Mouse (Mus musculus): ENCODE results near the gene Eif3i.

Eif3i gene

DNA sequence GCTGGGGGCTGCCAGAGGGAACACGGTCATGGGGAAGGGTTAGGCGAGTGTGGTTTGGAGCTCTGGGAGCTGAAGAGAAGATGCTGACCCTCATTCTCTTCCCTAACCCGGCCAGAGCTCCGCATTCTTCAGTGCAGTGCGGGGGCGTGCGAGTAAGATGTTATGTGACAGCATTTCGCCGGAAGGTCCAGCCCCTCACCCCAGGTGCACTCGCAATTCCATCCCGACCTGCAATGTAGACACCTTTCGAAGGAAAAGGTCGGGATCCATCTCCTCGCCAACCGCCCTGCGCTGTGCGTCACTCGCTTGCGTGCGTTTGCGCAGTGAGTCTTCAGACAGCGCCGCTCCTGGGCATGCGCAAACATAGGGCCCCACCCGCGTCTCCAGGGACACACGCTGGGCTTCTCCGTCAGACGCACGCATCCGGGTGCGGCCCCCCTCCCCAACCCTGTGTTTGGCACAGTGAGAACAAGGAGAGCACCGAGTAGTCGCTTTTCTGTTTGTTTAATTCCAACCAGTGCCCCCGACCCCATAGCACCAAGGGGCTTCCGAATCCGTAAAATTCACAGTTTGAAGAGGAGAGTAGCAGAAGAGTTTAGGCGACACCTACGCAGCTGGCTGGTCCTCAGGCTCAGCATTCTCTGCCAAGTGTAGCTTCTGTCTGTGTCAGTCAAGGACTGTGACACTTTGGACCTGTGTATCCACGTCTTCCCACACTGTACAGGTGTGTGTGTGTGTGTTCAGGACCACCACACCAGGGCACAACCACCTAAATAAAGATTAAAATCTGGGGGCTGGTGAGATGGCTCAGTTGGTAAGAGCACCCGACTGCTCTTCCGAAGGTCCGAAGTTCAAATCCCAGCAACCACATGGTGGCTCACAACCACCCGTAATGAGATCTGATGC is 18.6 kb upstream of the Eif3i start, which contains the start of gene Iqcc:
Gene Iqcc, minus strand, starts transcription at position 314 of the 906 bp plus-strand sequence.
- peak; percentile 88 for DNase-seq (ENCODE audit: low spot score)

DNA sequence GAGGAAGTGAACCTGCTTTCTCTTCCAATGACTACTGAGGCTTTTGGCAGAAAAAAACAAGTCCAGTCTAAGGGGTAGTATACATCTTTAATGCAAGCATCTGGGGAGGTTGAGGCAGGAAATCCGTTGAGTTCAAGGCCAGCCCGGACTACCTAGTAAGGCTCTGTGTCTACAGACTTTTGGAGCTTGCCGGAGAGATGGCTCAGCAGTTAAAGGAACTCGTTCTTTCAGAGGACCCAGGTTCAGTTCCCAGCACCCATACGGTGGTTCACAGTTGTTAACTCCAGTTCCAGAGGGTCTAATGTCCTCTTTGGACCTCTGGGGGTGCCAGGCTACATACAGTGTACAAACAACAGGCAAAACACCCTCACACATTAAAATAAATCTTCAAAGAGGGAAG is 17.6 kb upstream of the Eif3i start:
- no peak for DNase-seq (ENCODE audit: low spot score)

DNA sequence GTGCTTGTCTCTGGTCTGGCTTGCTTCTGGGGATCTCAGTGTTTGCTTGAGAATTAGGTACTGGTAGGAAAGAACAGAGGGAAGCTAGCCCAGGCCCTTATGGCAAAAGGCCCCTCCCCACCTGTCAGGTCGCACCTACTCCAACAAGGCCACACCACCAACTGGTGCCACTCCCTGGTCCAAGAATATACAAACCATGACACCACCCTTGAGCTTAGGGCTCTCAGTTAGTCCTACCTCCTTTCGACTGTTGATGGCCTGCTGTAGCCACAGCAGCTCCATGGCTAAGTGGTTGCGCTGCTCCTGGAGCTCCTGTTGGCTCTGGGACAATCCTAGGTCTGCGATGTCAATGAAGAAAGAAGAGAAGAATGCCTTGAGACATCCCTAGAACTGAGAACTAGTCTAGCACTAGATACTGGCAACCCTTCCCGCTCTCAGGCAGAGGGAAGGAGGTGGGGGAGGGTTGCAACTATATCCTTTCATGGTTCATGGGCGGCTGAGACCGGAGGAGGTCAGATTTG is 16.7 kb upstream of the Eif3i start:
- DNase-seq (ENCODE audit: low spot score), result no peak

DNA sequence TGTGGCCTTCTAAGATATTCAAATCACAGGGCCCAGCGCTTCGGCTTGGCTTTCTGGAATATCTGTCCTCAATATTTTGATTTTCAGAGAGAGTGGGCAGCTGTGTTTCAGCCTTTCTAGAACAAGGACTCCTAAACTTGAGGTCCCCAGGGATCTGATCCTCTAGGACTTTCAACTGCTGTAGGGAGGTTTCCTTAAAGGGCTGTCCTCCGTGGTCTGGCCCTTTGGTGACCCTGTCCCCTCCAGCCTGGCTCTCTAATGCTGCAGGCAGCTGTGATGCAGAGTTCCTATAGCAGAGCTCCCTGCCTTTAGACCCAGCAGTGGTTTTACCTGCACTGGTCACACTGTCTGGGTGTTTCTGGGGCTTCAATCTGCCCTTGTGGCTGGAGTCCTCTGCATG is 16.2 kb upstream of the Eif3i start:
- no peak for DNase-seq (ENCODE audit: low spot score)

DNA sequence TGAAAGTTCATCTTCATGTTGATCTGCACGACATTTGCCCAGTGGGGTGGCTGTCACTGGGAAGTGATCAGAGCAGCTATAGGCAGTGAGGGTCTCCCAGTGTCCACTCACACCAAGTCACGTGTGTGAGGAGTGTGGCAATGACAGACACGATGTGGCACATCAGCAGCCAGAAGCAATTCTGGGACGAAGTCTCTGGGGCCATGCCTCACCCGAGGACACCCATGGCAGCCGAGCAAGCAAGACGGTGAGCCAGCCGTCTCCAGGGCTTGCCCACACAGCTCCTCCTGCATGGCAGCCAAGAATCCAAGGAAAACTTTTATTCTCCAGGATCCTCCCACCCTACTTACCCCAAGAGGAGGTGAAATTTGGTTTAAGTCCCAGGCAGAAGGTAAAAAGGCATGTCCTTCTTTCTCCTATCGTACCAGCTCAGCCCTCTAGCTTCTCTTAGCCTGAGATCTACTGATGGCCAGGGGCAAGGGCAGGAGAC is 15.4 kb upstream of the Eif3i start:
- no peak for DNase-seq (ENCODE audit: low spot score)

DNA sequence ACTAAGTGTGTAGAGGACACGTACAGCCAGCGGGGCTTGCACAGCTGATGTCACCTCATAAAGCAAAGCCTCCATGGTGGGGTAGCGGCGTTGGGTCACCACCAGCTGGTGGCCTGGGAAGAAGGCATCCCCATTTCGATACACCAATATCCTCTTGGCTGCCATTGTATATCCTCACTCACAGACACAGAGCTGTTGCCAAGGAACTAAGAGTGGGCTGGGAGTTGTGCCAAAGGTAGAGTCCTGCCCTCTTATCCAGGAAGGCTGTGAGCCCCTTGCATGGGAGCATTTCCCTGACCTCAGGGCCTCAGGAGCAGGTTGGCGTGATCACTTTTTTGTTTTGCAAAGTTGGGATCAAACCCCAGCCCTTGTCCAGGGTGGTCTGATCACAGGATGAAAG is 13.6 kb upstream of the Eif3i start, which contains the start of gene Dcdc2b:
Gene Dcdc2b, minus strand, starts transcription at position 165 of the 400 bp plus-strand sequence.
- DNase-seq (ENCODE audit: low spot score), result no peak

DNA sequence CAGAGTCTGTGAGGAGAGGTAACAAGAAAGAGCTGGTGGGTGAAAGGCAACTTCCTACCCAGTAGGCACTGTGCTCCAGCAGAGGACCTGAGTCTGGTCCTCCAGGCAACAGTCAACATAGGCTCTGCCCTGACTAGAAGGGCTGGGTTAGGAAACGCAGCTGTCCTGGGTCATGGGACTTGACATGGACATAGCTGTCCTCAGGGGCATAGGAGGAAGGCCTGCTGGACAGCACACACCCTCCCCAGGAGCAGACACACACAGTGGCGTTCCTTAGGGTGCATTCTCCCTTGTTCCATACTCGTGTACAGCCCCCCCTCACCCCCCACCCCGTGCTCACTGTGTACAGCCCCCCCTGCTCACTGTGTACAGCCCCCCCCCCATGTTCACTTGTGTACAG is 10.0 kb upstream of the Eif3i start:
- DNase-seq (ENCODE audit: low spot score), result no peak

DNA sequence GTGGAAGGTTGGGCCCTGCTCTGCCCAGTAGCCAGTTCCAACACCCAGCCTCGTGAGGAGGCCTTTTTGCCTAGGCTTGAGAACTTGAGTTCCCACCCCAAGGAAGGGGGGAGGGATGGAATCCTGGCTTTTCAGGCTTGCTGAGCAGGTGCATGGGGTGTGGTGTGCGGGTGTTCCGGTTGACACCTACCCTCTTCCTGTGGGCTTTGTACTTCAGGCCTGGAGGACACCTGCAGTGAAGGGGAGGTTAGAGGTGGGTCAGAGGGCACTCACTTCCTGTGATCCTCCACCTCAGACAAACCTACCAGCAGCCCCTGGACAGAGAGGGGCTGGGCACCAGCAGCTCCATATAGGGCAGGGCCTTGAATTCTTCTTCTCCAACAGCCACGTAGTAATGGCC is 9.6 kb upstream of the Eif3i start:
- DNase-seq (ENCODE audit: low spot score), result no peak

DNA sequence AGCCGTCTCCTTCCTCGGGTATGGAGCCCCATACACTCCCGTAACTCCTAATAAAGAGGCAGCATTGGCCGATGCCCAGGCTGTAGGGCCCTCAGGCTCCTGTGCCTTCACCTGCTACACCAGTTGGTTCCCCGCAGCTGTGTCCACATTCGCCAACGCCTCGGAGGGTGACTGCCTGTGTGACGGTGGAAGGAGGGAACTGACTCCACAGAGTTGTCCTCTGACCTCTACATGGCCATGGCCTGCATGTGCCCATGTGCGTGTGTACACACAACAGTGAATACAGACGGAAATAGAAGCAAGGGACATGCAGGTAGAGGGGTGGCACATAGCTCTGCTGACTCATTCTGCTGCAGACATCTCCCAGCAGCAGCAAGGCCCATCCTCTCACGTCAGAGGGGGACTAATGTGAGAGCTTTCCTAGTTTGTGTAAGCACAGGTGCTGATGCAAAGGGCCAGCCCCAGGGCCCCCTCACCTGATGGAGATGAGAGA is 8.7 kb upstream of the Eif3i start:
- no peak for DNase-seq (ENCODE audit: low spot score)

DNA sequence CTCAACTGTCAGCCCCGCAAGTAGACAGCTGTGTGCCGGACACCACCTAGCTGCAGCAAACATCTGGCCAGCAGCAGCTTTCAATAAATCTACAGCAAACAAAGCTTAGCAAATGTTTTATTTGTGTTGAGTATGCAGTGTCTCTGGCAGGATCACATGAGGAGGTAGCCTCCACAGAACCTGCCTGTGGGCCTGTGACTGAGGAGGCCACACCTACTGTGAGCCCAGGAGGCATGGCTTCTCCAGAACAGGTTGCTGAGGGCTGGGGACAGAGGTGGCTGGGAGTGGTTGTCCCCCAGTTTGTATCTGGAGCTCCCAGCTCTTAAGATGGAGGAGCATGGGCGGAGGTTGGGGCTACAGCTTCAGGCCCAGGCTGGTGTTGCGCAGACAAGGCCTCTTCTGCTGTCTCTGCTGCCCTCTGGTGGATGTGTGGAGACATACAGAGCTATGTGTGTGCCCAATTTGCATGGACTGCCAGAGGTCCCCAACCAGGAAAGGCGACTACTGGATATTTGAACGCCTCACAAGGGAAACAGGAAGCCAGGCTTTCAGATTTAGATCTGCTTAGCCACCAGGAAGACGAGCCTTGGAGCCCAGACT is 8.1 kb upstream of the Eif3i start:
- DNase-seq (ENCODE audit: low spot score), result no peak

DNA sequence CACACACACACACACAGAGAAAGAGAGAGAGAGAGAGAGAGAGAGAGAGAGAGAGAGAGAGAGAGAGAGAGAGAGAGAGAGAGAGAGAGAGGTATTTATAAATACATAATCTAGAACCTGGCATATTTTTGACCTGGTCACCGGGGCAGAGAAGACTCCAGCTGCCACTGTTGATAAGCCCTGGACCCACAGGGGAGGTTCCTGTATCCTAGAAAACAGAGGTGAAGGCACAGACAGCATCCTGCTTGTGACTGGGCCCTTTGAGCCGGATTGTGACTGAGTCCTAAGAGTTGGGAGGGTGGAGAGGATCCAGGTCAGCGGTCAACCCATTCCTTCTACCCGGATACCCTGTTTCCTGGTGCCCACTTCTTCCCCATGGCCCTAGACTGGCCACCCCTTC is 11.6 kb downstream of the Eif3i start:
- no peak for DNase-seq (ENCODE audit: low spot score)

DNA sequence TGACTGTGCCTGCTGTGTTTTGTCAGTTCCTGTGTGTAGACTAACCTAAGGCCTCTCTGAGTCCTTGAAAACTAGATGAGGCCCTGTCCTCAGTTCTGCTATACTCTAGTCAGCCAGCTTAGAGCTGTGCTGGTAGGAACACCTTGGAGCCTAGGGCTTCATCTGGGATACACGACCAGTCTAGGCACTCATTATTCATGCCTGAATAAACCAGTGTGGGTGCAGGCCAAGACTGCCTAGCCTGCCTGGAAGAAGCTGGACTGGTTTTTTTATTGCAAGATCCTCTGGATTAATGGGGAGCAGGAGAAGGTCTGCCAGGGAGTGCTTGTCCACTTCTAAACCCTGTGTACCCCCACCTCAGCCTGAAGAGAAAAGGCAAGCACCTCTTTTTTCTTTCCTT is 13.5 kb downstream of the Eif3i start:
- no peak for DNase-seq (ENCODE audit: low spot score)

DNA sequence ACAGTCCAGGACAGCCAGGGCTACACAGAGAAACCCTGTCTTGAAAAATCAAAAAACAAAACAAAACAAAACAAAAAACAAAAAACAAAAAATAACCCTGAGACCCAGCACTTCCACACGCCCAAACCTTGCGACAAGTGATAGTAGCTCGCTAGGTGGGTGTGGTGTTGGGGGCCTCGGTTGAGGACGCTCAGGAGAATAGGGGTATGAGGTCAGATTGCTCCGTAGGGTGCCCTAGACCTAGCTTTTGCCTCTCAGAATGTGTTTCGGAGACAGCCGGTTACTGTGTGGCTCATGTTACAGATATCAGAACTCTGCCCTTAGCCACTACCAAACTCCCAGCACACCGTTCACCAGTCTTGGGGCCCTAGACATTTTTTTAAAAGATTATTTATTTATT is 14.7 kb downstream of the Eif3i start:
- DNase-seq (ENCODE audit: low spot score), result no peak

DNA sequence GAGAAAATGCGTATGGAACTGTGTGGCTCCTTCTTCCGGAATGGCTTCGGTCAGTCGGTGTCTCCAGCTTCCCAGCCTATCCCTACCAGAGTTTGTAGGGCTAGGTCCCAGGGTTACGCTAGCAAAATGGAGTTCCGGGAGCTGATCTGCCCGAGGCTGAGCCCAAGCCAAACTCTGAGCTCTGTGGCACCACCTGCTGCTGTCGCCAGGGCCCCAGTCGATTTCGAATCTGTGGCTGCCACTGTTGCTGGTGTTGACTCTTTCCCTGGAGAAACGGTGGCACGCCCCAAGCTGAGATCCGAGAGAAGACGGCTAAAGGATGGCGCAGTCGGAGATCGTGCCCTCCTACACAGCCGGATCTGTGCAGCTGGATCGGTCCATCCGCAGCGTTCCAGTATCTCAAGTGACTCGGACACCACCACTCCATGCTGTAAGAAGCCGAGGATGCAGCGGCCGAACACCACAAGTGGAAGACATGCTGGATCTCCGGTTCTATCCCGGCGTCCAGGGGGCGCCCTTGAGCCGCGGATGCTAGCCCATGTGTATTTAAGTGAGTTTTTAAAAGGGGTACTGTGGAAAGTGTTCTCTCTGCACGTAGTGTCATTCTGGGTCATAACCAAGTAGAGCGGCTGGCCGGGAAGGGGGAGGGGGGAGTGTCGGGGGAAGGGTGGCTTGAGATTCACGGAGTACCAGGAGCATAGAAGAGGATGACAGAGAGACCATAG is 15.4 kb downstream of the Eif3i start:
- peak; percentile 28 for DNase-seq (ENCODE audit: low spot score)

DNA sequence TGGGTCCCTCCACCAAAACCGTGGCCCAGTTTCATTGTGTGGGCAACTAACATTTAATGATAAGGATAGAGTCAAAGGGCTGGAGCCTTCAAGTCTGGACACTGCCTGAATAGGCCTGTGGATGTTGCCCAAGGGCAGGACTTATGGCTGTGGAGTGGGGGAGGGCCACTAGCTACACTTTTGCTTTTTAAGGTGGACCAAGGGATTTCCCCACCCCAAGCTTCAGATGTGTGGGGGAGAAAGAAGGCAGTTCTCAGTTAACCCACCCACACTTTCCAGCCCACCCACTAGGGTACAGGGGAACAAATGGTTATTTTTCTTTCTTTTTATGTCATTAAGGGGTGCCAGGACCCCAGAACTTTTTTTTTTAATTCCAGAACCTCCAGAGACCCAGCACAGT is 16.1 kb downstream of the Eif3i start:
- DNase-seq (ENCODE audit: low spot score), result no peak

DNA sequence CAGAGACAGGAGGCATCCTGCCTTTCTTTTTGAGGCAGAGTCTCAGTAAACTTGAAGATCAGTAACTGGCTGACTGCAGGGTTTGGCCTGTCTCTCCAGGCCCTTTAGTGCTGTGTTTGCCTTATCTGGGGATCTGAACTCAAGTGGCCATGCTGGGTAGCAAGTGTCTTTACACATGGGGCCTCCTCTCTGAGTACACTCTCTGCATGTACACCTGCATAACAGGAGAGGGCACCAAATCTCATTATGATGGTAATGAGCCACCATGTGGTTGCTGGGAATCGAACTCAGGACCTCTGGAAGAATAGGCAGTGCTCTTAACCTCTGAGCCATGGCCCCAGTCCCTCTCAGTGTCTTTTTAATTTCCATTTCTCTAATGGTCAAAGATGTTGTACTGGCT is 18.2 kb downstream of the Eif3i start:
- DNase-seq (ENCODE audit: low spot score), result no peak

DNA sequence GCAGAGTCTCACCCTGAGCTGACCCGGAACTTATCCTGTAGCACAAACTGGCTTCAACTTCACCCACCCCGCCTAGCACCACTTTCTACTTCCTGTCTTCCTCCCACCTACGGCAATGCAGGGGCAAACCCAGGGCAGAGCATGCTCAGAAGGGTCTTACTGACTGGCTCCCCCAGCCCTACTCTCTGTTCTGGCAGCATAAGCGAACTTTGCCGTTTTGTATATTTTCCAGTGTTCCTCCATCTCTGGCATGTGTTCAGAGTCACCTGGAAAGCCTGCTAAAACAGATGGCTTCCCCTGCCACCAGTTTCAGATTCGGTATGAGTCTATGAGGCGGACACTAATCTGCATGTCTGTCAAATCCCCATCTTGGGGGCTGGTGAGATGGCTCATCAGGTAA is 20.1 kb downstream of the Eif3i start:
- no peak for DNase-seq (ENCODE audit: low spot score)

DNA sequence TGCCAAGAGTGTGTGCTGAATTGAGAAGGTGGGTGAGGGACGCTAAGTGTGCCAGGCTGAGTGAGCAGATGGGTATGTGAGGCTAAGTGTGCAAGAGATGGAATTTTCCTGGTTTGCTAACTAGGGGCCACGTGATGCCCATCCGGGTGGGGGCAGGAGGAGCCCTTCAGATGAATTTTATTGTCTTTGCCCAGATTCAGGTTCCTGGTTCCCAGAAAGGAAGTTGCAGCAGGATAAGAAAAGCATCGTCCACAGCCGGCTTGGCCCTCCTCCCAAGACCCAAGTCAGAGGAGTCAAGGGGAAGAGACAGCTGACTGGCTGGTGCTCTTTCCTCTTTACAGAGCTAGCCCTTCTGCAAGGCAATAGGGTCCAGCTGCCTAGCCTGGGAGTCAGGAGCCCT is 22.0 kb downstream of the Eif3i start, which contains the start of gene Fam167b:
Gene Fam167b, minus strand, starts transcription at position 84 of the 400 bp plus-strand sequence.
- DNase-seq (ENCODE audit: low spot score), result no peak

DNA sequence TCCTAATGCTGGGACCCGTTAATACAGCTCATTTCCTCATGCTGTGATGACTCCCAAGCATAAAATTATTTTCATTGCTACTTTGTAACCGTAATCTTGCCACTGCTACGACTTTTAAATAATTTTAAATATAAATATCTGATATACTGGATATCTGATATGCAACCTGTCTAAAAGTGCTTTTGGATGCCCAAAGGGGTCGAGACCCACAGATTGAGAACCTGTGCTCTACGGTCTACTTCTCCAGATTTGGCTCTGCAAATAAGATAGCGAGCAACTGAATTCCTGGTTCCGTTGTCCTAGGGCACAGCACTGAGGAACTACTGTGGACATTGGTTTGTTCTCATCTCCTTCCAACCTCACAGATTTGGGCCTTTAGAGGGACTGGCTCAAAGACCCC is 22.8 kb downstream of the Eif3i start:
- no peak for DNase-seq (ENCODE audit: low spot score)

DNA sequence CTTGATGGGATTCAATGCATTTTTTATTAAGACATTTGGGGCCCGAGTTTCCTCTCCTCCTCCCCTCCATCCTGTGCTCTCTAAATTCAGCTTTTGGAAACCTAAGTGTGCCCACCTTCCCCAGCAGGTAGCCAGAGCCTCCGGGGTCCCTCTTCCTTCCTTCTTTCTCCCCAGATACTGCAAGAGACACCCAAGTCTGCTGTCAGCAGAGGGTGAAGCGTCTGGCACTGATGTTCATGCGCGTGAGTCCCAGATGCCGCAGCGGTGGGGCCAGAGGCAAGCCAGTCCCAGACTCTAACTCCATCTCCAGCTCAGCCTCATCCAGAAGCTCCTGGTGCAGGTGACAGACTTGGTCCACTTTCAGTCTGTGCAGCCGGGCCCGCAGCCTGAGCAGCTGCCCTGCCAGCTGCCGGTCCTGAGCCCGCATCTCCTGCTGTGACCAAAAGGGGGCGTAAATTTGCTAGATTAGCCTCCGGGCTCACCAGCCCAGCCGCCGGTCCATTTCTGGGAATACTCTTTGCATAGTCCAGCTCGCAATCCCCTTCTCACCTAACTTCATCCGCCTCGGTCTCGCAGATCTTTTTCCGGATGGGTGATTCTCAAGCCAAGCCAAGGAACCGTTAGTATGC is 23.5 kb downstream of the Eif3i start:
- DNase-seq (ENCODE audit: low spot score), result peak; percentile 33

DNA sequence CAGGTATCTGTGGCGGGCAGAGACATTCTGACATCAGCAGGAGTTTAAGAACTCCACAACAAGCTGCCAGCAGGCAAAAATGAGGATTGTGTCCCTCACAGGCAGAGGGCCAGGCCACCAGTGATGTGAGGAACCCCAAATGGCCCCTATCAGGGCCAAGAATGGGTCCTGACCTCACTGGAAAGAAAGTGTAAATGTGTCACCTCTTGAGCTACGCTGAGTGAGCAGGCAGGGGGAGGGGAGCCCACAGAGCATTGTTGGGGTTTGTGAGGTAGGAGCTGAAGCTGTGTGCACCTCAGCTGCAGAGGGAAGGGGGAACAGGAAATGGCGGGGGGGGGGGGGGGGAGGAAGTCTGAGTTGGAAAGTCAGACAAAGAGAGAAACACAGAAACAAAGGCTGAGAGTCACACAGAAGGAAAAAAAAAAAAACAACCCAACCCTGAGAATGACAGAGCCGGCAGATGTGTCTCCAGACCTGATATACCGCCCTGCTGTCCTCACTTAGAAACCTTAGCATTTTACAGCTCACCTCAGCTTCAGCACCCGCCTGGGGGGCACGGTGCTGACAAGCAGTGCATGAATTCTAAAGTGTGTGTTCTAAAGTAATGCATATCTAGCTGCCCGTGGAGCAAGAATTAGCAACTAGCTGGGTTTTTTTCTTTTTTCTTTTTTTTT is 25.1 kb downstream of the Eif3i start:
- DNase-seq (ENCODE audit: low spot score), result no peak
